Mouse (Mus musculus): ENCODE results near the gene Sema7a. TPM values are rescaled to one million over a fixed set of nuclear protein-coding genes. Genes with fewer than 3 reads are reported as not detected.

Gene Sema7a
- polyA plus RNA-seq, 1 experiment from 2014 or later: 0.35 TPM

DNA sequence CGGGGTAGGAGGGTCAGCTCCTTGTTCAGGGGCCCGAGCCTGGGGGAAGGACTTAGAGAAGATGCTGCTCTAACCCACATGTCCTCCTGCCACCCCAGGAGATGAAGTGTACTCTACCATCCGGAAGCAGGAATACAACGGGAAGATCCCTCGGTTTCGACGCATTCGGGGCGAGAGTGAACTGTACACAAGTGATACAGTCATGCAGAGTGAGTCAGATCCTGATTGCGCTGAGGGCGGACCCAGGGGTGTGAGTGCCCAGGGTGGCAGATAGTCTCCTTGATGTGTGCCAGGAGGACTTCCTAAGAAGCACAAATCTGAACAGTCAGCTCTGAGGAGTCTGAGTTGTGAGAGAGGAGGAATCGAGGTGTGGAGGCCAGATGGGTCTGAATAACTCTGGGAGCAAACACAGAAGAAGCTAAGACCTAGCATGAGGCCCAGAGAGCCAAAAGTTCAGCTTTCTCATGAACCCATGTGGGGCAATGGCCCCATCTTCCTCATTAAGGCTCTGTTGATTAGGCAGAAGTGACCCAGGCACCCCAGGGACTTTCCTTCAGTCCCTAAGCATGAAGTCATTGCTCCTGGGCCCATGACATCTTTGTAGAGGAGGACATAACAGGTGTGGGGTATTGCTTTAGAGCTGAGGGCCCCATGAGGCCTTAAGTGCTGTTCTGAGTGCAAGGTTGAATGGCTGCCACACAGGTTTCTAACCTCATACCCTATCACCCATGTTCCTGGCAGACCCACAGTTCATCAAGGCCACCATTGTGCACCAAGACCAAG lies 15.2 kb downstream of the Sema7a start:
- Histone ChIP-seq H3K27ac (replicated peaks; ENCODE audit: low read depth, low read length) (no peak overlapping the region), H3K9me3 (ENCODE audit: control insufficient read depth, low read length) (no peaks in the 10 kb centered on the region), H3K4me3 (ENCODE audit: low read depth, low read length) (no peak overlapping the region), H3K36me3 (ENCODE audit: control insufficient read depth, insufficient read depth, low read length) (no peaks in the 10 kb centered on the region), H3K27me3 (ENCODE audit: control insufficient read depth, insufficient read depth, low read length) (no peaks in the 10 kb centered on the region), H3K9ac (ENCODE audit: low read length) (no peak overlapping the region), H3K4me2 (ENCODE audit: low read depth, severe bottlenecking) (no peak overlapping the region), H3K4me1 (ENCODE audit: control insufficient read depth, insufficient read depth, low read length) (peaks cover 8% of the 10 kb centered on the region)
- no peak for DNase-seq (ENCODE audit: low spot score)
- WGBS: 89% methylated on average over 12 of the region's 12 CpGs
- no peak for ATAC-seq (ENCODE audit: insufficient number of reproducible peaks, low FRiP score, low TSS enrichment, low read depth)

DNA sequence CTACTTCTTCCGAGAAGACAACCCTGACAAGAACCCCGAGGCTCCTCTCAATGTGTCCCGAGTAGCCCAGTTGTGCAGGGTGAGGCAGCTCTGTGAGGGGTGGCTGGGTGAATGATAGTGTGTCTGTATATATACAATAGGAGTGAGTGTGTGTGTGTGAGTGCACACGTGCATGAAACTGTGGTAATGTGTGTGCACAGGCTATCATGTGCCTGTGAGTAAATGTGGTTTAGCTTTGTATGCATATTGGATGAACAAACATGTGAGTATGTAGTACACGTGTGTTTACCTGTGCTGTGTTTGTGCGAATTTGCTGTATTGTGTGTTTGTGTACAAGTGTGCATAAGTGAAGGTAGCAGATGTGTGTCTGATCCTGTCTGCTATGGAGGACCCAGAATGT lies 15.9 kb downstream of the Sema7a start:
- H3K4me3 ChIP-seq (ENCODE audit: low read depth, low read length): no peak overlapping the region
- peaks cover 5% of the 10 kb centered on the region for H3K4me1 ChIP-seq (ENCODE audit: control insufficient read depth, insufficient read depth, low read length)
- ATAC-seq (ENCODE audit: insufficient number of reproducible peaks, low FRiP score, low TSS enrichment, low read depth): no peak
- 91% methylated on average over 6 of the region's 6 CpGs for WGBS
- no peaks in the 10 kb centered on the region for H3K27me3 ChIP-seq (ENCODE audit: control insufficient read depth, insufficient read depth, low read length)
- no peaks in the 10 kb centered on the region for H3K36me3 ChIP-seq (ENCODE audit: control insufficient read depth, insufficient read depth, low read length)
- DNase-seq (ENCODE audit: low spot score): no peak
- H3K27ac ChIP-seq (replicated peaks; ENCODE audit: low read depth, low read length): no peak overlapping the region
- no peak overlapping the region for H3K4me2 ChIP-seq (ENCODE audit: low read depth, severe bottlenecking)
- no peak overlapping the region for H3K9ac ChIP-seq (ENCODE audit: low read length)
- no peaks in the 10 kb centered on the region for H3K9me3 ChIP-seq (ENCODE audit: control insufficient read depth, low read length)

DNA sequence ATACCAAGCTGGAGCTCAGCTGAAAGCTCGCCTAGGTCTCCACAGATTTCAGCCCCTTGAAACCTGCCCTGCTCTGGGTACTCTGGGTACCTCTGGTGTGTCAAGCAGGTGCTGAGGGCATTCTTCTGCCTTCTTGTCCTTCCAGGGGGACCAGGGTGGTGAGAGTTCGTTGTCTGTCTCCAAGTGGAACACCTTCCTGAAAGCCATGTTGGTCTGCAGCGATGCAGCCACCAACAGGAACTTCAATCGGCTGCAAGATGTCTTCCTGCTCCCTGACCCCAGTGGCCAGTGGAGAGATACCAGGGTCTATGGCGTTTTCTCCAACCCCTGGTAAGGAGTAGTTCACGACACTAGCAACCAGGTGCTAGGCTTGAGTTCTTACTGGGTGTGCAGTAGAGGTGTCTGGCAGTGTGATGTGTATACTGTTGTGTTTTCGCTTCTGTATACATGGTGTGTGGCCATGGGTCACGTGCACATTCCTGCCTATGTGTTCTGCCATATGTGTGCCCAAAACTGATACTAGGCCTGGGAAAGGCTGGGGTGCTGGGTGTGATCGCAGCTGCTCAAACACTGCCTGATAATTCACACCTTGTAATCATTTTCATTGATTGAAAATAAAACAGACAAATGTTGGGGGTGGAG lies 16.4 kb downstream of the Sema7a start:
- H3K9ac ChIP-seq (ENCODE audit: low read length): no peak overlapping the region
- no peak overlapping the region for H3K4me3 ChIP-seq (ENCODE audit: low read depth, low read length)
- no peaks in the 10 kb centered on the region for H3K9me3 ChIP-seq (ENCODE audit: control insufficient read depth, low read length)
- peaks cover 5% of the 10 kb centered on the region for H3K4me1 ChIP-seq (ENCODE audit: control insufficient read depth, insufficient read depth, low read length)
- 83% methylated on average over 9 of the region's 9 CpGs for WGBS
- no peak overlapping the region for H3K4me2 ChIP-seq (ENCODE audit: low read depth, severe bottlenecking)
- no peak for DNase-seq (ENCODE audit: low spot score)
- no peak for ATAC-seq (ENCODE audit: insufficient number of reproducible peaks, low FRiP score, low TSS enrichment, low read depth)
- no peaks in the 10 kb centered on the region for H3K27me3 ChIP-seq (ENCODE audit: control insufficient read depth, insufficient read depth, low read length)
- H3K27ac ChIP-seq (replicated peaks; ENCODE audit: low read depth, low read length): no peak overlapping the region
- no peaks in the 10 kb centered on the region for H3K36me3 ChIP-seq (ENCODE audit: control insufficient read depth, insufficient read depth, low read length)

DNA sequence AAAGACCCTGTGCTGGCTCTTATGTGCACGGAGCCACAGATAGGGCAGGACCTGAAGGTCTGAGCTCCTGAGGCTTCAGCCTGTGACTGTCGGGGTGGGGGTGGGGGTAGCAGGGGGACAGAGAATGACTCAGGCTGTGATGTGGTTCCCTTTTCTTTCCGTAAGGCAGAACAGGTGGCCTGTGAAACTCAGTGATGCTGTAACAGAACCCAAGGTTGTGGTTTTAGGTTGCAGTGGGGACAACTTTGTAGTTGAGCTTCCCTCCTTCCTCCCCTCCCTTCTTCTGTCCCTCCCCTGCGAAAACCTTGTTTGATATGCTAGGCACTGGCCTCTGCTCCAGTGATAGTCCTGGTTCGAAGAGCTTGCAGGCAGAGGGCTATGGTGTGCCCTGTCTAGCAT lies 16.9 kb downstream of the Sema7a start:
- DNase-seq (ENCODE audit: low spot score) (no peak), ATAC-seq (ENCODE audit: insufficient number of reproducible peaks, low FRiP score, low TSS enrichment, low read depth) (no peak)
- H3K4me3 ChIP-seq (ENCODE audit: low read depth, low read length): no peak overlapping the region
- H3K27ac ChIP-seq (replicated peaks; ENCODE audit: low read depth, low read length): no peak overlapping the region
- no peaks in the 10 kb centered on the region for H3K36me3 ChIP-seq (ENCODE audit: control insufficient read depth, insufficient read depth, low read length)
- H3K4me2 ChIP-seq (ENCODE audit: low read depth, severe bottlenecking): no peak overlapping the region
- no peak overlapping the region for H3K9ac ChIP-seq (ENCODE audit: low read length)
- H3K4me1 ChIP-seq (ENCODE audit: control insufficient read depth, insufficient read depth, low read length): peaks cover 2% of the 10 kb centered on the region
- H3K27me3 ChIP-seq (ENCODE audit: control insufficient read depth, insufficient read depth, low read length): no peaks in the 10 kb centered on the region
- no peaks in the 10 kb centered on the region for H3K9me3 ChIP-seq (ENCODE audit: control insufficient read depth, low read length)
- 85% methylated on average over 5 of the region's 5 CpGs for WGBS

DNA sequence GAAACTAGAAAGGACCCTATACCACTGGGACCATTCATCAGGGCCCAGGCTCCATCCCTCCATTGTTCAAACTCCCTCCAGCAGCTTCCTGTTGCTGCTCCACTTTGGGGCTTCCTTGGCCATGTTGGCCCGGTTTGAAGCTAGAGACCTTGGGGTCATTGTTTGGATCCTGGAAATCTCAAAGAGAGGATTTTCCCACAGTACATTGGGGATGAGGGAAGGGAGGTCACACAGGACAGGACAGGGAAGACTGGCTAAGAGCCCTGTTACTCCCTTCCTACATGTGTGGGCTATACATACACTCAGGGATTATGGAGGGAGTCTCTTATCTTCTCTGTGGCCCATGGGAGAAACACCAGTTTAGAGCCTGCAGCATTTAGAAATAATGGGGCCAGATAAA lies 18.7 kb downstream of the Sema7a start:
- H3K9ac ChIP-seq (ENCODE audit: low read length): no peak overlapping the region

DNA sequence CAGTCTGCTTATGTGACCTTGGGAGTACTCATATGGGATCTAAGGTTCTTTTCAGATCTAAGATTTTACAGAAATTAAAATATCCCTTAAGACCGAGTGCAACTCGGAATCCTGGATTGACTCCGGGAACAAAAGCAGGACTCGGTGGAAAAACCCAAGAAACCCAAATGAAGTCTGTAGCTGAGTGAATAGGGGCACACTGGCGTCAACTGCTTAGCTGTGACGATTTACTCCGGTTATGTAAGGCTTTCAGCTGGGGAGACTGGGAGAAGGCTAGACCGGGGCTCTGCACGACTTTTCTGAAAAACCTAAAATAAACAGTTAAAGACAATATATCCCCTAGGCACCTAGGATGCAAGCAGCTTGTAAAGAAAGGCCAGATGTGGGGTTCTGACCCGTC lies 19.5 kb downstream of the Sema7a start:
- no peak overlapping the region for H3K4me3 ChIP-seq (ENCODE audit: low read depth, low read length)
- no peaks in the 10 kb centered on the region for H3K4me1 ChIP-seq (ENCODE audit: control insufficient read depth, insufficient read depth, low read length)
- H3K36me3 ChIP-seq (ENCODE audit: control insufficient read depth, insufficient read depth, low read length): no peaks in the 10 kb centered on the region
- no peaks in the 10 kb centered on the region for H3K9me3 ChIP-seq (ENCODE audit: control insufficient read depth, low read length)
- no peaks in the 10 kb centered on the region for H3K27me3 ChIP-seq (ENCODE audit: control insufficient read depth, insufficient read depth, low read length)
- no peak for ATAC-seq (ENCODE audit: insufficient number of reproducible peaks, low FRiP score, low TSS enrichment, low read depth)
- no peak overlapping the region for H3K4me2 ChIP-seq (ENCODE audit: low read depth, severe bottlenecking)
- no peak overlapping the region for H3K27ac ChIP-seq (replicated peaks; ENCODE audit: low read depth, low read length)
- DNase-seq (ENCODE audit: low spot score): no peak
- WGBS: 58% methylated on average over 10 of the region's 10 CpGs
- no peak overlapping the region for H3K9ac ChIP-seq (ENCODE audit: low read length)

More for the DNA sequence above, 18.7 kb downstream of the Sema7a start:
- Histone ChIP-seq H3K36me3 (ENCODE audit: control insufficient read depth, insufficient read depth, low read length) (no peaks in the 10 kb centered on the region), H3K27ac (replicated peaks; ENCODE audit: low read depth, low read length) (no peak overlapping the region), H3K27me3 (ENCODE audit: control insufficient read depth, insufficient read depth, low read length) (no peaks in the 10 kb centered on the region), H3K4me3 (ENCODE audit: low read depth, low read length) (no peak overlapping the region), H3K4me2 (ENCODE audit: low read depth, severe bottlenecking) (no peak overlapping the region), H3K4me1 (ENCODE audit: control insufficient read depth, insufficient read depth, low read length) (no peaks in the 10 kb centered on the region), H3K9me3 (ENCODE audit: control insufficient read depth, low read length) (no peaks in the 10 kb centered on the region)
- WGBS: 92% methylated on average over 1 of the region's 1 CpGs
- DNase-seq (ENCODE audit: low spot score) (no peak), ATAC-seq (ENCODE audit: insufficient number of reproducible peaks, low FRiP score, low TSS enrichment, low read depth) (no peak)

DNA sequence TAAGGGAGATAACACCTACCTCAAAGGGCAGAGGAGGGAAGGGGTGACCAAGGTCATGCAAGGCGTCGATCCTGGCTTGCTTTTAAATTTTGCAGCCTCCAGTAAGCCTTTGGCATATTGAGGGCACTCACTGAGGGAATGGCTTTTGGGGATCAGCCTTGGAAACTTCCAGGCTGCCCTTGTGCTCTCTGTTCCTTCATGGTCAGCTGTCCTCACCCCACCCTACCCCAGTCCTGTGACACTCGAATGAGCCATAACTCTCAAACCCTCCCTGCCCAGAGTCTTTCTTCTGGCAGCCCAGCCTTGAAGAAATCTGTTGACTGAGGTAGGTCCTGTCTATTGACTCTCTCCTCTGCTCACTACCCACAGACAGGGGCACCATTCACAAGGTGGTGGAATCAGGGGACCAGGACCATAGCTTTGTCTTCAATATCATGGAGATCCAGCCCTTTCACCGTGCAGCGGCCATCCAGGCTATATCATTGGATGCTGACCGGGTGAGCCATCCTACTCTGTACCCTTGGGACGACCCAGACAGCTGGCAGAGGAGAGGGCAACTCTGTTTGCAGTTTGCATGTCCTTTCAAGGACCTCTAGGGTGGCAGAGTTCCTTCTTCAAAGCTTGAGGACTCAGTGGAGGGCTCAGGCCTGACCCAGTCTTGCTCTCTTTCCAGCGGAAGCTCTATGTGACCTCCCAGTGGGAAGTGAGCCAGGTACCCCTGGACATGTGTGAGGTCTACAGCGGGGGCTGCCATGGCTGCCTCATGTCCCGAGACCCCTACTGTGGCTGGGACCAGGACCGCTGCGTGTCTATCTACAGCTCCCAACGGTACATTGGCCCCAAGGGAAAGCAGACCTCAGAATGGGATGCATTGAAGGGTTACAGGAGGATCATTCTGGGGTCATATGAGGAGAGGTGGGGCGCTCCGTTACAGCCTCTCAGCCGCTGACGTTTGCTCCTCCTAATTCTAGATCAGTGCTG lies 20.3 kb downstream of the Sema7a start:
- H3K4me3 ChIP-seq (ENCODE audit: low read depth, low read length): no peak overlapping the region
- DNase-seq (ENCODE audit: low spot score) (no peak), ATAC-seq (ENCODE audit: insufficient number of reproducible peaks, low FRiP score, low TSS enrichment, low read depth) (no peak)
- WGBS: 79% methylated on average over 17 of the region's 17 CpGs
- no peaks in the 10 kb centered on the region for H3K27me3 ChIP-seq (ENCODE audit: control insufficient read depth, insufficient read depth, low read length)
- H3K4me2 ChIP-seq (ENCODE audit: low read depth, severe bottlenecking): no peak overlapping the region
- H3K9ac ChIP-seq (ENCODE audit: low read length): no peak overlapping the region
- no peaks in the 10 kb centered on the region for H3K4me1 ChIP-seq (ENCODE audit: control insufficient read depth, insufficient read depth, low read length)
- H3K36me3 ChIP-seq (ENCODE audit: control insufficient read depth, insufficient read depth, low read length): no peaks in the 10 kb centered on the region
- no peaks in the 10 kb centered on the region for H3K9me3 ChIP-seq (ENCODE audit: control insufficient read depth, low read length)
- no peak overlapping the region for H3K27ac ChIP-seq (replicated peaks; ENCODE audit: low read depth, low read length)

DNA sequence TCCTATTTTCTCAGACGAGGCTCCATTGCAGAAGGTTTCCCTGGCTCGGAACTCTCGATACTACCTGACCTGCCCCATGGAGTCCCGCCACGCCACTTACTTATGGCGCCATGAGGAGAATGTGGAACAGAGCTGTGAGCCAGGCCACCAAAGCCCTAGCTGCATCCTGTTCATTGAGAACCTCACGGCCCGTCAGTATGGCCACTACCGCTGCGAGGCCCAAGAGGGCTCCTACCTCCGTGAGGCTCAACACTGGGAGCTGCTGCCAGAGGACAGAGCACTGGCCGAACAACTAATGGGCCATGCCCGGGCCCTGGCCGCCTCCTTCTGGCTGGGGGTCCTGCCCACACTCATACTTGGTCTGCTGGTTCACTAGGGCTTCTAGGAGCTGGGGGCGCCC lies 21.3 kb downstream of the Sema7a start:
- Histone ChIP-seq H3K27ac (replicated peaks; ENCODE audit: low read depth, low read length) (no peak overlapping the region), H3K4me1 (ENCODE audit: control insufficient read depth, insufficient read depth, low read length) (no peaks in the 10 kb centered on the region), H3K27me3 (ENCODE audit: control insufficient read depth, insufficient read depth, low read length) (no peaks in the 10 kb centered on the region), H3K9ac (ENCODE audit: low read length) (no peak overlapping the region), H3K4me2 (ENCODE audit: low read depth, severe bottlenecking) (no peak overlapping the region), H3K36me3 (ENCODE audit: control insufficient read depth, insufficient read depth, low read length) (no peaks in the 10 kb centered on the region), H3K4me3 (ENCODE audit: low read depth, low read length) (no peak overlapping the region), H3K9me3 (ENCODE audit: control insufficient read depth, low read length) (no peaks in the 10 kb centered on the region)
- 85% methylated on average over 15 of the region's 15 CpGs for WGBS
- DNase-seq (ENCODE audit: low spot score): no peak
- ATAC-seq (ENCODE audit: insufficient number of reproducible peaks, low FRiP score, low TSS enrichment, low read depth): no peak
